Mouse (Mus musculus) CH12.LX (cell line): ENCODE measurements around the gene Rnf225. TPM values are rescaled to one million over a fixed set of nuclear protein-coding genes. Genes with fewer than 3 reads are reported as not detected.

Experiments
- DNase-seq: peaks from one replicate; pipeline ENCODE4 v3.0.0-alpha.2; 2013; ENCODE audit errors: extremely low read depth
- H3K27ac ChIP-seq: 2 replicates; pipeline ENCODE4 v1.5.1; 2012; ENCODE audit warnings: low read depth, mild to moderate bottlenecking, control low read depth, moderate library complexity; ENCODE audit not compliant: insufficient read depth
- H3K27me3 ChIP-seq: replicated peaks from 2 replicates; pipeline ENCODE3; 2012; ENCODE audit warnings: inconsistent platforms
- H3K36me3 ChIP-seq, 2 experiments: replicated peaks in 1 of 2; 2 replicates each; pipeline versions ENCODE3 to v1.6.1; 2012; ENCODE audit warnings: inconsistent platforms in 1 of 2, low read length in 1 of 2, mild to moderate bottlenecking in 1 of 2, mixed read lengths in 1 of 2, moderate library complexity in 1 of 2; ENCODE audit not compliant: control insufficient read depth in 1 of 2, insufficient read depth in 1 of 2
- H3K4me1 ChIP-seq, 2 experiments: 2 replicates each; pipeline ENCODE4 v1.6.1; 2012; ENCODE audit warnings: inconsistent platforms in 1 of 2, moderate library complexity in 1 of 2; ENCODE audit not compliant: insufficient read depth in 2 of 2, control insufficient read depth in 1 of 2
- H3K4me2 ChIP-seq: 2 replicates; pipeline ENCODE4 v1.6.1; 2012; ENCODE audit warnings: low read depth, mild to moderate bottlenecking, control low read depth; ENCODE audit not compliant: poor library complexity, insufficient read depth, severe bottlenecking
- H3K4me3 ChIP-seq, 3 experiments: fragments of 150-350 bp in 1 of 3; sonication (generic) in 1 of 3; replicated peaks in 1 of 3; 2 replicates each; pipeline versions ENCODE3 to v1.5.1; 2011 to 2012; ENCODE audit warnings: low read depth in 2 of 3, low read length in 2 of 3, mild to moderate bottlenecking in 2 of 3, moderate library complexity in 2 of 3, control low read depth in 1 of 3, improper control_type of control experiment in 1 of 3, inconsistent platforms in 1 of 3, mixed read lengths in 1 of 3; ENCODE audit not compliant: poor library complexity in 1 of 3
- H3K79me2 ChIP-seq: replicated peaks from 2 replicates; pipeline ENCODE4 v1.6.1; 2012; ENCODE audit warnings: mild to moderate bottlenecking, moderate library complexity; ENCODE audit not compliant: control insufficient read depth, poor library complexity, insufficient read depth, severe bottlenecking; ENCODE audit errors: extremely low read depth
- H3K9ac ChIP-seq: 2 replicates; pipeline ENCODE4 v1.6.1; 2012; ENCODE audit warnings: low read depth, mild to moderate bottlenecking, control low read depth, moderate library complexity; ENCODE audit not compliant: insufficient read depth
- H3K9me3 ChIP-seq: replicated peaks from 2 replicates; pipeline ENCODE3; 2012; ENCODE audit warnings: low read length, inconsistent platforms, mixed read lengths
- BHLHE40 ChIP-seq: IDR thresholded peaks from 2 replicates; pipeline ENCODE4 v1.6.1; 2011; ENCODE audit warnings: mild to moderate bottlenecking, low read depth, low read length, improper control_type of control experiment
- CHD1 ChIP-seq: IDR thresholded peaks from 2 replicates; pipeline ENCODE4 v1.6.1; 2012; ENCODE audit warnings: low read depth, low read length, improper control_type of control experiment, inconsistent platforms
- CTCF ChIP-seq, 2 experiments: IDR thresholded peaks in 1 of 2; conservative IDR thresholded peaks in 1 of 2; 2 replicates each; pipeline ENCODE4 v1.5.1; 2011 to 2012; ENCODE audit warnings: low read depth in 2 of 2, low read length in 2 of 2, improper control_type of control experiment in 1 of 2, inconsistent platforms in 1 of 2, mild to moderate bottlenecking in 1 of 2, moderate library complexity in 1 of 2
- E2F4 ChIP-seq: IDR thresholded peaks from 2 replicates; pipeline ENCODE4 v1.6.1; 2011; ENCODE audit warnings: low read depth, low read length, improper control_type of control experiment; ENCODE audit not compliant: insufficient replicate concordance
- ELF1 ChIP-seq: IDR thresholded peaks from 2 replicates; pipeline ENCODE4 v1.6.1; 2014; ENCODE audit warnings: low read depth, mild to moderate bottlenecking, inconsistent platforms, low read length, improper control_type of control experiment
- EP300 ChIP-seq: IDR thresholded peaks from 2 replicates; pipeline ENCODE4 v1.6.1; 2011; ENCODE audit warnings: low read length, improper control_type of control experiment
- ETS1 ChIP-seq: conservative IDR thresholded peaks from 2 replicates; pipeline ENCODE4 v1.6.1; 2012; ENCODE audit warnings: low read depth, mild to moderate bottlenecking, inconsistent platforms, low read length, improper control_type of control experiment, moderate library complexity
- HCFC1 ChIP-seq: IDR thresholded peaks from 2 replicates; pipeline ENCODE4 v1.6.1; 2012; ENCODE audit warnings: low read depth, mild to moderate bottlenecking, inconsistent platforms, low read length, improper control_type of control experiment
- IRF4 ChIP-seq: IDR thresholded peaks from 2 replicates; pipeline ENCODE4 v1.6.1; 2014; ENCODE audit warnings: low read depth, mild to moderate bottlenecking, inconsistent platforms, low read length, improper control_type of control experiment
- JUND ChIP-seq: conservative IDR thresholded peaks from 2 replicates; pipeline ENCODE4 v1.6.1; 2011; ENCODE audit warnings: low read depth, low read length, improper control_type of control experiment
- KAT2A ChIP-seq: IDR thresholded peaks from 2 replicates; pipeline ENCODE4 v1.6.1; 2012; ENCODE audit warnings: low read length, improper control_type of control experiment, inconsistent platforms; ENCODE audit not compliant: insufficient replicate concordance
- MAFK ChIP-seq: IDR thresholded peaks from 2 replicates; pipeline ENCODE4 v1.6.1; 2011; ENCODE audit warnings: low read length, improper control_type of control experiment; ENCODE audit not compliant: insufficient replicate concordance
- MAX ChIP-seq: IDR thresholded peaks from 2 replicates; pipeline ENCODE4 v1.6.1; 2011; ENCODE audit warnings: low read length, improper control_type of control experiment
- MAZ ChIP-seq: IDR thresholded peaks from 2 replicates; pipeline ENCODE4 v1.6.1; 2012; ENCODE audit warnings: low read depth, mild to moderate bottlenecking, inconsistent platforms, low read length, improper control_type of control experiment, moderate library complexity
- MEF2A ChIP-seq: IDR thresholded peaks from 2 replicates; pipeline ENCODE4 v1.6.1; 2014; ENCODE audit warnings: low read depth, mild to moderate bottlenecking, inconsistent platforms, low read length, improper control_type of control experiment, borderline replicate concordance
- MXI1 ChIP-seq: IDR thresholded peaks from 2 replicates; pipeline ENCODE4 v1.6.1; 2011; ENCODE audit warnings: mild to moderate bottlenecking, low read depth, low read length, improper control_type of control experiment
- MYC ChIP-seq: IDR thresholded peaks from 2 replicates; pipeline ENCODE4 v1.6.1; 2011; ENCODE audit warnings: low read depth, mild to moderate bottlenecking, improper control_type of control experiment, low read length
- NELFE ChIP-seq: IDR thresholded peaks from 2 replicates; pipeline ENCODE4 v1.6.1; 2011; ENCODE audit warnings: low read depth, low read length, improper control_type of control experiment
- PAX5 ChIP-seq: IDR thresholded peaks from 2 replicates; pipeline ENCODE4 v1.6.1; 2012; ENCODE audit warnings: low read length, inconsistent platforms, mixed read lengths
- POLR2A ChIP-seq: IDR thresholded peaks from 2 replicates; pipeline ENCODE4 v1.6.1; 2011; ENCODE audit warnings: low read depth, mild to moderate bottlenecking, improper control_type of control experiment, low read length
- POLR2AphosphoS2 ChIP-seq: IDR thresholded peaks from 2 replicates; pipeline ENCODE4 v1.6.1; 2011; ENCODE audit warnings: low read depth, low read length, improper control_type of control experiment
- RAD21 ChIP-seq: IDR thresholded peaks from 2 replicates; pipeline ENCODE4 v1.6.1; 2011; ENCODE audit warnings: low read depth, mild to moderate bottlenecking, low read length, improper control_type of control experiment, moderate library complexity
- RCOR1 ChIP-seq: conservative IDR thresholded peaks from 2 replicates; pipeline ENCODE4 v1.6.1; 2012; ENCODE audit warnings: low read depth, mild to moderate bottlenecking, inconsistent platforms, low read length, improper control_type of control experiment
- SIN3A ChIP-seq: IDR thresholded peaks from 2 replicates; pipeline ENCODE4 v1.6.1; 2012; ENCODE audit warnings: low read length, improper control_type of control experiment, inconsistent platforms
- SMC3 ChIP-seq: IDR thresholded peaks from 2 replicates; pipeline ENCODE4 v1.6.1; 2011; ENCODE audit warnings: low read depth, low read length, improper control_type of control experiment
- TBP ChIP-seq: conservative IDR thresholded peaks from 2 replicates; pipeline ENCODE4 v1.6.1; 2011; ENCODE audit warnings: low read depth, low read length, improper control_type of control experiment
- TCF12 ChIP-seq: IDR thresholded peaks from 2 replicates; pipeline ENCODE4 v1.6.1; 2014; ENCODE audit warnings: low read depth, mild to moderate bottlenecking, inconsistent platforms, low read length, improper control_type of control experiment
- UBTF ChIP-seq: IDR thresholded peaks from 2 replicates; pipeline ENCODE4 v1.6.1; 2012; ENCODE audit warnings: low read depth, mild to moderate bottlenecking, inconsistent platforms, low read length, improper control_type of control experiment, moderate library complexity
- USF1 ChIP-seq: IDR thresholded peaks from 2 replicates; pipeline ENCODE4 v1.6.1; 2014; ENCODE audit warnings: low read depth, mild to moderate bottlenecking, inconsistent platforms, low read length, improper control_type of control experiment
- ZC3H11A ChIP-seq: IDR thresholded peaks from 2 replicates; pipeline ENCODE4 v1.6.1; 2012; ENCODE audit warnings: low read depth, mild to moderate bottlenecking, inconsistent platforms, low read length, improper control_type of control experiment
- ZKSCAN1 ChIP-seq: IDR thresholded peaks from 2 replicates; pipeline ENCODE4 v1.6.1; 2012; ENCODE audit warnings: low read depth, inconsistent platforms, low read length, improper control_type of control experiment, borderline replicate concordance
- dilution Hi-C: fragments of 300-500 bp; cut with MboI; formaldehyde crosslinking; loops from 2 replicates; pipeline ENCODE4 v1.14.3; 2020; ENCODE audit warnings: low sequenced_read_pairs; ENCODE audit not compliant: extremely low pct_unique_long_range_greater_than_20kb, extremely low pct_ligation_motif_present
- in situ Hi-C: fragments of 300-500 bp; cut with MboI; formaldehyde crosslinking; loops from 3 replicates; pipeline ENCODE4 v1.14.3; 2019; ENCODE audit warnings: low sequenced_read_pairs, low pct_ligation_motif_present, low pct_unique_long_range_greater_than_20kb, mixed read lengths
- polyA plus RNA-seq: library from polyadenylated mRNA; unstranded; fragments of >175 nt; gene quantifications from 2 replicates; pipeline ENCODE4 v1.2.1, GENCODE M21; 2012; ENCODE audit warnings: low read depth; ENCODE audit not compliant: insufficient read length
- total RNA-seq, 2 experiments: library from RNA; depleted of rRNA; stranded (reverse); fragments of 300-350 nt in 1 of 2; fragments of >200 nt in 1 of 2; gene quantifications; 2 replicates each; pipeline ENCODE4 v1.2.3; 2012 to 2014

The Rnf225 gene
- total and polyA plus RNA-seq, 3 experiments: 0.89 to 4.0 (median 1.1) TPM

GRCm38 (mm10) chr7:12959718-12960117, 32.5 kb downstream of the Rnf225 start:
- DNase-seq: no peak
- H3K4me2 ChIP-seq: no peak overlapping the region
- no peaks in the 10 kb centered on the region for H3K36me3 ChIP-seq
- H3K27ac ChIP-seq: no peak overlapping the region
- in situ Hi-C loops (no loop called here), dilution Hi-C loops (no loop called here)
- H3K4me3 ChIP-seq: no peak overlapping the region
- no peak overlapping the region for H3K9ac ChIP-seq
- peaks cover 0 to 33% of the 10 kb centered on the region in 2 experiments; a peak in 2 of 4 replicates for H3K4me1 ChIP-seq
- no peaks in the 10 kb centered on the region for H3K9me3 ChIP-seq
- H3K79me2 ChIP-seq: no peaks in the 10 kb centered on the region
- TF ChIP-seq MAX (no peak), POLR2AphosphoS2 (no peak), POLR2A (no peak), JUND (no peak), MYC (no peak)
- no peaks in the 10 kb centered on the region for H3K27me3 ChIP-seq

- Histone ChIP-seq H3K36me3 (no peaks in the 10 kb centered on the region), H3K79me2 (no peaks in the 10 kb centered on the region), H3K9ac (peak overlapping the region; percentile 76), H3K4me3 (peak overlapping the region; percentile 53 to 74 (median 63)), H3K27me3 (no peaks in the 10 kb centered on the region), H3K27ac (peak overlapping the region; percentile 31; the same call in 1 of the 2 replicates), H3K9me3 (no peaks in the 10 kb centered on the region), H3K4me1 (peaks cover 0 to 33% of the 10 kb centered on the region in 2 experiments; a peak in 2 of 4 replicates), H3K4me2 (peak overlapping the region; percentile 63)
- peak; percentile 78 for DNase-seq
- dilution Hi-C loops: no loop called here
- in situ Hi-C loops: no loop called here
- no peak for TF ChIP-seq PAX5
- no peak for TF ChIP-seq ZC3H11A
- no peak for TF ChIP-seq KAT2A
- TF ChIP-seq MAX: peak; percentile 55; the same call in 1 of the 2 replicates
- no peak; the same call in 1 of the 2 replicates for TF ChIP-seq POLR2AphosphoS2
- no peak for TF ChIP-seq CTCF (conservative IDR thresholded peaks at IDR 0.05 in 1 of 2, IDR thresholded peaks at IDR 0.05 in 1 of 2; ENCODE audit: low read depth in 2 of 2, low read length in 2 of 2)
- TF ChIP-seq USF1: no peak
- TF ChIP-seq ELF1: peak; percentile 53; the same call in 1 of the 2 replicates
- 0 out of 2 replicates have a peak, but pooled peaks have one; percentile 16 for TF ChIP-seq UBTF
- peak; percentile 83 for TF ChIP-seq HCFC1
- peak; percentile 76 for TF ChIP-seq MXI1
- TF ChIP-seq EP300: no peak
- TF ChIP-seq RAD21: no peak
- peak; percentile 53; the same call in 1 of the 2 replicates for TF ChIP-seq IRF4
- 0 out of 2 replicates have a peak, but pooled peaks have one; percentile 24 for TF ChIP-seq ETS1
- TF ChIP-seq MAFK: no peak
- TF ChIP-seq MEF2A: no peak
- TF ChIP-seq CHD1: no peak
- TF ChIP-seq SMC3: no peak
- peak; percentile 62; the same call in 1 of the 2 replicates for TF ChIP-seq TCF12
- peak; percentile 76 for TF ChIP-seq TBP
- TF ChIP-seq NELFE: peak; percentile 61; the same call in 1 of the 2 replicates
- TF ChIP-seq BHLHE40: peak; percentile 62
- TF ChIP-seq MYC: peak; percentile 76; the same call in 1 of the 2 replicates
- 0 out of 2 replicates have a peak, but pooled peaks have one; percentile 51 for TF ChIP-seq JUND
- TF ChIP-seq E2F4: 0 out of 2 replicates have a peak, but pooled peaks have one; percentile 34
- peak; percentile 23; the same call in 1 of the 2 replicates for TF ChIP-seq MAZ
- no peak; the same call in 1 of the 2 replicates for TF ChIP-seq ZKSCAN1
- TF ChIP-seq SIN3A: peak; percentile 82
- TF ChIP-seq RCOR1: no peak
These were observed 34.4 kb downstream of the Rnf225 start for GRCm38 (mm10) chr7:12961511-12962141.
